Comparison of ENCODE assay signal across 10 mouse cellular contexts in genomic region chr2:151842648-151843226, GRCm38 (mm10). TPM values are rescaled to one million over a fixed set of nuclear protein-coding genes. Genes with fewer than 3 reads are reported as not detected.
DNase-seq lines count a peak whose midpoint lies in the region; ATAC-seq lines count a peak whose summit lies in the region.
"Had no signal": no experiment of that assay in that cellular context is flagged by ENCODE, and none has a peak within 500 bp of the region (broad histone marks: within the 10 kb centered on the region; RNA-seq: fewer than 3 reads in every experiment).

TSS of gene Rspo4 (plus strand) at chr2:151842927.

- H3K27me3 ChIP-seq in heart, embryonic 14.5 days (ENCODE audit: control insufficient read depth, insufficient read depth, low read length): peaks cover 39% of the 10 kb centered on the region
- peaks cover 27% of the 10 kb centered on the region for H3K27me3 ChIP-seq in intestine, embryonic 16.5 days (replicated peaks; ENCODE audit: control insufficient read depth, insufficient read depth, low read length)
- H3K27me3 ChIP-seq in neural tube, embryonic 12.5 days (replicated peaks): peaks cover 42% of the 10 kb centered on the region

- ATAC-seq in heart, embryonic 14.5 days (ENCODE audit: insufficient number of reproducible peaks, insufficient read depth, low FRiP score, low read depth): no peak
- ATAC-seq in intestine, embryonic 16.5 days: peak; percentile 75
- ATAC-seq in neural tube, embryonic 12.5 days (ENCODE audit: low FRiP score, low read depth): peak; percentile 29; the same call in 1 of the 2 replicates

- H3K4me1 ChIP-seq in heart, embryonic 14.5 days (ENCODE audit: control insufficient read depth in 2 of 2, insufficient read depth in 2 of 2, low read length in 2 of 2): peaks cover 0 to 2% of the 10 kb centered on the region in 2 experiments; a peak in 2 of 4 replicates
- H3K4me1 ChIP-seq in intestine, embryonic 16.5 days (ENCODE audit: control insufficient read depth, insufficient read depth, low read length): peaks cover 7% of the 10 kb centered on the region
- H3K4me1 ChIP-seq in neural tube, embryonic 12.5 days: peaks cover 10% of the 10 kb centered on the region

- under 1% methylated on average over 44 of the region's 50 CpGs for WGBS in heart, embryonic 14.5 days
- 2% methylated on average over 48 of the region's 50 CpGs for WGBS in intestine, embryonic 16.5 days
- WGBS in neural tube, embryonic 12.5 days: under 1% methylated on average over 49 of the region's 50 CpGs

- intact Hi-C loops in heart, postnatal 36 days (cut with DNase I): no loop called here
- intact Hi-C loops in left cerebral cortex, postnatal 36 days (cut with DNase I): no loop called here

- H3K36me3 ChIP-seq in heart, embryonic 14.5 days (ENCODE audit: control insufficient read depth, insufficient read depth, low read length): no peaks in the 10 kb centered on the region
- H3K36me3 ChIP-seq in intestine, embryonic 16.5 days (ENCODE audit: control insufficient read depth, insufficient read depth, low read length): no peaks in the 10 kb centered on the region
- no peaks in the 10 kb centered on the region for H3K36me3 ChIP-seq in neural tube, embryonic 12.5 days
- H3K36me3 ChIP-seq: G1E had no signal

- H3K9me3 ChIP-seq in heart, embryonic 14.5 days (ENCODE audit: control insufficient read depth, low read length): no peaks in the 10 kb centered on the region
- H3K9me3 ChIP-seq in intestine, embryonic 16.5 days (ENCODE audit: control insufficient read depth, low read length): no peaks in the 10 kb centered on the region
- no peaks in the 10 kb centered on the region for H3K9me3 ChIP-seq in neural tube, embryonic 12.5 days
- H3K9me3 ChIP-seq: G1E had no signal

- H3K4me3 ChIP-seq in heart, embryonic 14.5 days (ENCODE audit: control insufficient read depth in 1 of 2, insufficient read depth in 1 of 2, low read depth in 1 of 2, low read length in 2 of 2): peak within 1 kb of the TSS; percentile 16 to 39; a peak in 3 of 4 replicates
- H3K4me3 ChIP-seq in intestine, embryonic 16.5 days (ENCODE audit: low read length): peak within 1 kb of the TSS; percentile 43
- peak within 1 kb of the TSS; percentile 36 for H3K4me3 ChIP-seq in neural tube, embryonic 12.5 days
- H3K4me3 ChIP-seq: heart, adult 2 months had no signal

- peak within 1 kb of the TSS; percentile 69 for H3K4me2 ChIP-seq in heart, embryonic 14.5 days (ENCODE audit: low read length)
- peak within 1 kb of the TSS; percentile 74 for H3K4me2 ChIP-seq in intestine, embryonic 16.5 days (ENCODE audit: low read depth, low read length)
- H3K4me2 ChIP-seq in neural tube, embryonic 12.5 days (replicated peaks): peak within 1 kb of the TSS; percentile 71

- H3K9ac ChIP-seq in heart, embryonic 14.5 days (ENCODE audit: low read length): peak within 1 kb of the TSS; percentile 21; the same call in 1 of the 2 replicates
- H3K9ac ChIP-seq in intestine, embryonic 16.5 days (ENCODE audit: low read depth, low read length): 0 out of 2 replicates have a peak within 1 kb of the TSS, but pooled peaks have one; percentile 13
- peak within 1 kb of the TSS; percentile 44; the same call in 1 of the 2 replicates for H3K9ac ChIP-seq in neural tube, embryonic 12.5 days

- H3K27ac ChIP-seq in heart, embryonic 14.5 days (replicated peaks in 1 of 2; ENCODE audit: control insufficient read depth in 1 of 2, insufficient read depth in 1 of 2, low read depth in 2 of 2, low read length in 2 of 2): no peak within 1 kb of the TSS
- H3K27ac ChIP-seq in intestine, embryonic 16.5 days (ENCODE audit: low read length): no peak within 1 kb of the TSS
- no peak within 1 kb of the TSS for H3K27ac ChIP-seq in neural tube, embryonic 12.5 days
- H3K27ac ChIP-seq: heart, adult 2 months had no signal

- no peak for DNase-seq in heart, postnatal 36 days
- peak; percentile 41 for DNase-seq in embryo, embryonic 9.5 days (ENCODE audit: extremely low spot score)
- no peak for DNase-seq in B cell, adult 2 months
- DNase-seq in left cerebral cortex, postnatal 36 days (ENCODE audit: low spot score in 2 of 2): no peak
- DNase-seq in frontal cortex, adult 2 months (ENCODE audit: extremely low spot score in 1 of 2, low spot score in 1 of 2): no peak
- DNase-seq: heart, adult 2 months had no signal

RNA-seq across cellular contexts. Expression of gene Rspo4, which starts in this region (rescaled TPM):
- polyA plus RNA-seq in heart, embryonic 14.5 days (2014; fragmentation: Nextera tagmentation; extraction: Ambion mirVana): not detected in 2 replicates
- not detected for total RNA-seq in heart, postnatal 36 days (2021)
- polyA plus RNA-seq in intestine, embryonic 16.5 days (2015; fragmentation: Nextera tagmentation; extraction: Ambion mirVana): 0.05 TPM in 1 of 2 replicates, not detected in the other
- polyA plus RNA-seq in neural tube, embryonic 12.5 days (2016; fragmentation: Nextera tagmentation; extraction: Ambion mirVana): 0.27 and 0.38 TPM in 2 replicates
- not detected for total RNA-seq in left cerebral cortex, postnatal 36 days (2021)
- polyA plus RNA-seq in frontal cortex, adult 2 months (2012; rRNA removed): 0.20 and 0.23 TPM in 2 replicates
- total RNA-seq: heart, adult 2 months had no signal
- polyA plus RNA-seq: G1E; heart, adult 2 months had no signal

Comparison
In these comparisons a context has a peak if more than half of its experiments do, and no peak if none do; other contexts are left out.
1. Peak in ATAC-seq, H3K4me3 ChIP-seq, H3K9ac ChIP-seq and H3K4me2 ChIP-seq in intestine, embryonic 16.5 days; RNA of the gene not detected or under 1 TPM.
2. Peak in ATAC-seq, H3K4me3 ChIP-seq, H3K9ac ChIP-seq and H3K4me2 ChIP-seq in neural tube, embryonic 12.5 days; RNA of the gene not detected or under 1 TPM.